Mouse (Mus musculus) hindbrain, embryonic 11.5 days (tissue): ENCODE measurements around the gene Rai14. TPM values are rescaled to one million over a fixed set of nuclear protein-coding genes. Genes with fewer than 3 reads are reported as not detected.

Source experiments
- ATAC-seq: fragments of 200-750 bp; cut with Nextera tagmentation; 2 replicates; pipeline ENCODE4 v1.8.0; 2017; ENCODE audit warnings: mild to moderate bottlenecking, moderate TSS enrichment, moderate library complexity; ENCODE audit not compliant: low FRiP score
- DNase-seq: peaks from one replicate; pipeline ENCODE4 v3.0.0-alpha.2; 2015; ENCODE audit warnings: low spot score
- H3K27ac ChIP-seq: fragments of 300-500 bp; sonication (generic); 2 replicates; pipeline ENCODE4 v1.5.1; 2014; ENCODE audit warnings: mild to moderate bottlenecking, low read depth, low read length
- H3K27me3 ChIP-seq: fragments of 300-500 bp; sonication (generic); 2 replicates; pipeline ENCODE4 v1.6.1; 2014; ENCODE audit warnings: mild to moderate bottlenecking, low read length, moderate library complexity, mixed read lengths; ENCODE audit not compliant: control insufficient read depth, insufficient read depth
- H3K36me3 ChIP-seq: fragments of 300-500 bp; sonication (generic); 2 replicates; pipeline ENCODE4 v1.6.1; 2014; ENCODE audit warnings: mild to moderate bottlenecking, low read length, moderate library complexity, mixed read lengths; ENCODE audit not compliant: control insufficient read depth, insufficient read depth
- H3K4me1 ChIP-seq: fragments of 300-500 bp; sonication (generic); replicated peaks from 2 replicates; pipeline ENCODE4 v1.6.1; 2014; ENCODE audit warnings: low read length, mixed read lengths; ENCODE audit not compliant: control insufficient read depth, insufficient read depth
- H3K4me2 ChIP-seq: fragments of 300-500 bp; sonication (generic); replicated peaks from 2 replicates; pipeline ENCODE4 v1.6.1; 2014; ENCODE audit warnings: mild to moderate bottlenecking, low read depth, low read length
- H3K4me3 ChIP-seq: fragments of 300-500 bp; sonication (generic); 2 replicates; pipeline ENCODE4 v1.5.1; 2014; ENCODE audit warnings: low read depth, low read length
- H3K9ac ChIP-seq: fragments of 300-500 bp; sonication (generic); 2 replicates; pipeline ENCODE4 v1.6.1; 2014; ENCODE audit warnings: low read depth, low read length
- H3K9me3 ChIP-seq: fragments of 300-500 bp; sonication (generic); 2 replicates; pipeline ENCODE4 v1.6.1; 2016; ENCODE audit warnings: low read length; ENCODE audit not compliant: control insufficient read depth
- WGBS: fragments of 180-500 bp; shearing (Covaris S2); extraction: QIAGEN DNeasy Blood & Tissue Kit; methylation state at CpG from one replicate; pipeline ENCODE4 v1.1.7; 2014; 5-methylcytosine and 5-hydroxymethylcytosine counted together
- polyA plus RNA-seq: library from polyadenylated mRNA; unstranded; fragments of >200 nt; fragmentation: Nextera tagmentation; extraction: Ambion mirVana; gene quantifications from 2 replicates; pipeline ENCODE4 v1.2.1, GENCODE M21; 2014

Rai14 gene
- polyA plus RNA-seq, 1 experiment from 2014 or later = 93.4 TPM

- H3K4me1 ChIP-seq = no peaks in the 10 kb centered on the region
- H3K27ac ChIP-seq = no peak overlapping the region
- no peak overlapping the region for H3K4me2 ChIP-seq
- DNase-seq (no peak), ATAC-seq (no peak)
- H3K9ac ChIP-seq = no peak overlapping the region
- H3K36me3 ChIP-seq = no peaks in the 10 kb centered on the region
- WGBS = 83% methylated on average over 1 of the region's 1 CpGs
- no peaks in the 10 kb centered on the region for H3K27me3 ChIP-seq
- no peaks in the 10 kb centered on the region for H3K9me3 ChIP-seq
- no peak overlapping the region for H3K4me3 ChIP-seq
These were observed 188.5 kb downstream of the Rai14 start for GRCm38 (mm10) chr15:10525896-10526295.

Other genes starting within 250 kb of the Rai14 start
- 16.0 TPM in 2 replicates for gene Dnajc21, start 244.1 kb downstream of the Rai14 start, polyA plus RNA-seq
- 126 and 130 TPM in 2 replicates for gene Brix1, start 228.7 kb downstream of the Rai14 start, polyA plus RNA-seq
- 31.4 and 33.5 TPM in 2 replicates for gene Rad1, start 228.6 kb downstream of the Rai14 start, polyA plus RNA-seq
- not detected in 2 replicates for gene Ttc23l, start 156.0 kb downstream of the Rai14 start, polyA plus RNA-seq
- gene C1qtnf3, start 237.7 kb upstream of the Rai14 start, polyA plus RNA-seq = 9.0 and 10.9 TPM in 2 replicates